Mouse (Mus musculus) layer of hippocampus, adult 2 months (tissue): Measurements from ENCODE around the gene 2310061I04Rik. TPM values are rescaled to one million over a fixed set of nuclear protein-coding genes. Genes with fewer than 3 reads are reported as not detected.

Experiments
- DNase-seq, 2 experiments: peaks; one replicate each; pipeline ENCODE4 v3.0.0; 2022; ENCODE audit warnings: low spot score in 2 of 2
- H3K27ac ChIP-seq: fragments of 200-600 bp; 2 replicates; pipeline ENCODE4 v1.8.1; 2022
- H3K4me3 ChIP-seq: fragments of 200-600 bp; 2 replicates; pipeline ENCODE4 v1.8.1; 2022; ENCODE audit warnings: mild to moderate bottlenecking
- CTCF ChIP-seq: fragments of 200-600 bp; conservative IDR thresholded peaks from 2 replicates; pipeline ENCODE4 v1.8.1; 2022; ENCODE audit warnings: antibody characterized with exemption, mild to moderate bottlenecking, moderate library complexity
- total RNA-seq, 2 experiments: library from RNA; stranded (reverse); gene quantifications; 2 replicates each; pipeline ENCODE4 v1.2.3; 2021

2310061I04Rik gene
- total RNA-seq, 2 experiments from 2014 or later = 53.4 to 62.4 TPM

GRCm38 (mm10) chr17:35873774-35874519 is 23.3 kb downstream of the 2310061I04Rik start:
- H3K27ac ChIP-seq = peak overlapping the region; percentile 24; the same call in 1 of the 2 replicates
- TF ChIP-seq CTCF = peak; percentile 96
- peak; percentile 86 to 96 for DNase-seq
- no peak overlapping the region for H3K4me3 ChIP-seq

- TF ChIP-seq CTCF = peak; percentile 68
- Histone ChIP-seq H3K4me3 (peak overlapping the region; percentile 8; the same call in 1 of the 2 replicates), H3K27ac (peak overlapping the region; percentile 85; the same call in 1 of the 2 replicates)
- DNase-seq = no peak
Measured at GRCm38 (mm10) chr17:35870884-35871696, 26.1 kb downstream of the 2310061I04Rik start.

- peak overlapping the region; percentile 85 for H3K27ac ChIP-seq
- TF ChIP-seq CTCF = peak; percentile 32
- no peak for DNase-seq
- peak overlapping the region; percentile 73 for H3K4me3 ChIP-seq
Measured at GRCm38 (mm10) chr17:35870151-35870883, 26.9 kb downstream of the 2310061I04Rik start.

GRCm38 (mm10) chr17:35869346-35870067 is 27.7 kb downstream of the 2310061I04Rik start:
- DNase-seq = no peak
- H3K4me3 ChIP-seq = peak overlapping the region; percentile 73
- peak overlapping the region; percentile 85 for H3K27ac ChIP-seq
- TF ChIP-seq CTCF = no peak

- no peak for TF ChIP-seq CTCF
- DNase-seq = no peak
- H3K27ac ChIP-seq = peak overlapping the region; percentile 85
- H3K4me3 ChIP-seq = peak overlapping the region; percentile 73
Measured at GRCm38 (mm10) chr17:35868961-35869345, 28.3 kb downstream of the 2310061I04Rik start.

- Histone ChIP-seq H3K4me3 (peak overlapping the region; percentile 73), H3K27ac (peak overlapping the region; percentile 88)
- TF ChIP-seq CTCF = no peak
- DNase-seq = no peak
Measured at GRCm38 (mm10) chr17:35868165-35868820, 28.9 kb downstream of the 2310061I04Rik start.

- peak overlapping the region; percentile 73 for H3K4me3 ChIP-seq
- no peak for DNase-seq
- peak overlapping the region; percentile 88 for H3K27ac ChIP-seq
- TF ChIP-seq CTCF = peak; percentile 54
Measured at GRCm38 (mm10) chr17:35866911-35867890, 30.0 kb downstream of the 2310061I04Rik start.

- no peak for DNase-seq
- H3K27ac ChIP-seq = peak overlapping the region; percentile 88
- no peak for TF ChIP-seq CTCF
- peak overlapping the region; percentile 73 for H3K4me3 ChIP-seq
Measured at GRCm38 (mm10) chr17:35866281-35866831, 30.9 kb downstream of the 2310061I04Rik start.

GRCm38 (mm10) chr17:35865481-35866280 is 31.6 kb downstream of the 2310061I04Rik start, which contains the start of gene Ppp1r18:
Gene Ppp1r18 (plus strand): TSS chr17:35865593.
- Histone ChIP-seq H3K27ac (peak within 1 kb of the TSS; percentile 88), H3K4me3 (peak within 1 kb of the TSS; percentile 73)
- no peak for DNase-seq
- no peak for TF ChIP-seq CTCF
